Mouse (Mus musculus): ENCODE results near the gene Prima1. TPM values are rescaled to one million over a fixed set of nuclear protein-coding genes. Genes with fewer than 3 reads are reported as not detected.

Prima1 gene
- total RNA-seq, 1 experiment from 2014 or later = 1.8 TPM

- no peak for DNase-seq
These were observed 86.5 kb downstream of the Prima1 start for GRCm38 (mm10) chr12:103155406-103155805.

DNA sequence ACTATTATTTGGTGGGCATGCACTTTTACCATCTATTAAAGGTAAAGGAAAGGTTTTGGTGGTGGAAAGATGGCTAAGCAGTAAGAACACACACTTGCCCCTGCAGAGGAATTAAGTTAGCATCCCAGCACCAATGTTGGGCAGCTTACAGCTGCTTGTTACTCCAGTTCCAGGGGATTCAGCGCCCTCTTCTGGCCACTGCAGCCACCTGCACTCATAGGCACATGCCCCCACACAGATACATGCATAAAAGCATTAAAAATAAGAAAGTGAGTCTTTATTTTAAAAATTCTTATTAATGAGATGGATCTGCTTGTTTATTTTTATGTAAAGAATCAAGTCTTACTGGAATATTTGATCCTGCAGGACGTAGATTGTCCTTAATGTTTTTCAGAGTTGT, 87.0 kb downstream of the Prima1 start:
- no peak for DNase-seq

DNA sequence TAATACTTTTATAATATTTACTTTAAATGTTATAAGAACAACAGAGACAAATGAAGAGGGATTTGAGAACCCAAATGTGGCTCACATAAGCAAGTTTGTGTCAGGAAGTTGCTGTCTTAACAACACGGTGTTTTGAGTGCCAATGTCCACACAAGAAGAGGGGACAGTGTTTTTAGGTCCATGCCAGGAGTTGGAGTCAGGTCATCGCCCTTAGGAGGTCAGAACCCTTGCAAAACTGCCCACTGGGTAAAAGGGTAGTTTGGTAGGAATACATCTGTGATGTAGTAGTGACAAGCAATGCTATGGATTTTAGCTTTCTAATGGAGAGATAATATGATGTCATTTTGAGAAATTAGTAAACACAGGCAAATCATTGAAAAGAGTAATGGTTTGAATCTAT, 91.7 kb downstream of the Prima1 start:
- no peak for DNase-seq

Other genes starting within 250 kb of the Prima1 start
- not detected in 2 replicates for gene Fam181a, start 68.8 kb upstream of the Prima1 start, total RNA-seq (2021)
- gene Asb2, start 113.9 kb upstream of the Prima1 start, total RNA-seq (2021) = 0.85 and 1.4 TPM in 2 replicates
- gene Otub2, start 146.5 kb upstream of the Prima1 start, total RNA-seq (2021) = 3.5 and 3.9 TPM in 2 replicates
- gene 9330161L09Rik, start 165.7 kb upstream of the Prima1 start, total RNA-seq (2021) = 1.3 and 1.6 TPM in 2 replicates
- 109 TPM in 2 replicates for gene Ddx24, start 183.7 kb upstream of the Prima1 start, total RNA-seq (2021)
- gene Ifi27, start 192.1 kb upstream of the Prima1 start, total RNA-seq (2021) = 843 and 1,153 TPM in 2 replicates
- gene Ifi27l2a, start 201.5 kb upstream of the Prima1 start, total RNA-seq (2021) = 30.3 and 36.9 TPM in 2 replicates
- not detected in 2 replicates for gene Ifi27l2b, start 215.1 kb upstream of the Prima1 start, total RNA-seq (2021)